Mouse (Mus musculus): ENCODE data around the gene Snrnp27. TPM values are rescaled to one million over a fixed set of nuclear protein-coding genes. Genes with fewer than 3 reads are reported as not detected.

Gene Snrnp27
- total RNA-seq (2021) = 10 to 100 TPM; 56.2 to 56.8 TPM
- long read RNA-seq, experiment 1, transcript Snrnp27-201 (6 exons, 885 nt) = major isoform, 50 of 53 reads
- long read RNA-seq, experiment 1, partial matches to known transcripts = 2 of 53 reads
- long read RNA-seq, experiment 1, other reads (novel, unspliced or antisense) = 1 of 53 reads
- long read RNA-seq, experiment 2, transcript Snrnp27-201 (6 exons, 885 nt) = major isoform, 102 of 104 reads
- long read RNA-seq, experiment 2, partial matches to known transcripts = 0 of 104 reads
- long read RNA-seq, experiment 2, other reads (novel, unspliced or antisense) = 2 of 104 reads

DNA sequence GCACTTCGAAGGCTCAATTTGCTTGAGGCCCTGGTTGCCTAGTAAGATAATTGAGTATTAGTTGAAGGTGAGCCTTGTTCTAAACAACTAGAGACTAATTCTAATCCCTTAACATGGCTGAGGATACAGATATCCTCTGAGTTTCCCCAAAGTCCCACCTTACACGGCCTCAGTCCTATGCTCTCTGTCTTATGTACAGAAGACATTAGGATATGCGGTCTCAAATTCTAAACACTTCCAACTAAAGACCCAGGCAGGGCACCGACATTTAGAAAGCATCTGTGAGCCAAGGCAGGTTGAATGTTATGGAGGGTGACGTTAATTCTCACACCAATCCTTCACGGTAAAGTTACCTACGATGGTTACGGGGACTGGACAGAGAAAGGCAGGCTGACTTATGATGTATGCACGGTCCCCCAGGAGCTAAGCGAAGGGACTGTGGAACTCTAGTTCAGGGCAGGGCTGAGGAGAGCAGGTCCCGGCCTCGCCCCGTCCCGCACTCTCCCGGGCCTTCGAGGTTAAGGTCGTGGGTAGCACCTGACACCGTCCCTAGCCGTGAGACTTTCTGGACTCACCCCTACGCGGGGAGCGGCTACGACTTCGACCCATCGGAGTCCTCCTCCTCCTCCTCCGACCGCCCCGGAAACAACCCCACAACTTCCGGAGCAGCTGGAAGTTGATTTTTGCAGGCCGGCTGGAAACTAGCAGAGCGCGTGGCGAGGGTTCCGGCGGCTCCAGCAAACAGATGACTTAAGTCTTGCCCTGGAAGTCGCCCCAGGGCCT, at the start of gene Snrnp27:
TSS of gene Snrnp27 (minus strand) at position 651 of the 783 bp plus-strand sequence.
- peak; percentile 90 to 91 for DNase-seq (ENCODE audit: low spot score in 2 of 2)

GRCm38 (mm10) chr6:86733183-86733876, 49.0 kb upstream of the Snrnp27 start, which contains the start of gene Gmcl1:
Gene Gmcl1 (minus strand): TSS chr6:86733383.
- DNase-seq (ENCODE audit: low spot score in 2 of 2) = peak; percentile 86 to 93

DNA sequence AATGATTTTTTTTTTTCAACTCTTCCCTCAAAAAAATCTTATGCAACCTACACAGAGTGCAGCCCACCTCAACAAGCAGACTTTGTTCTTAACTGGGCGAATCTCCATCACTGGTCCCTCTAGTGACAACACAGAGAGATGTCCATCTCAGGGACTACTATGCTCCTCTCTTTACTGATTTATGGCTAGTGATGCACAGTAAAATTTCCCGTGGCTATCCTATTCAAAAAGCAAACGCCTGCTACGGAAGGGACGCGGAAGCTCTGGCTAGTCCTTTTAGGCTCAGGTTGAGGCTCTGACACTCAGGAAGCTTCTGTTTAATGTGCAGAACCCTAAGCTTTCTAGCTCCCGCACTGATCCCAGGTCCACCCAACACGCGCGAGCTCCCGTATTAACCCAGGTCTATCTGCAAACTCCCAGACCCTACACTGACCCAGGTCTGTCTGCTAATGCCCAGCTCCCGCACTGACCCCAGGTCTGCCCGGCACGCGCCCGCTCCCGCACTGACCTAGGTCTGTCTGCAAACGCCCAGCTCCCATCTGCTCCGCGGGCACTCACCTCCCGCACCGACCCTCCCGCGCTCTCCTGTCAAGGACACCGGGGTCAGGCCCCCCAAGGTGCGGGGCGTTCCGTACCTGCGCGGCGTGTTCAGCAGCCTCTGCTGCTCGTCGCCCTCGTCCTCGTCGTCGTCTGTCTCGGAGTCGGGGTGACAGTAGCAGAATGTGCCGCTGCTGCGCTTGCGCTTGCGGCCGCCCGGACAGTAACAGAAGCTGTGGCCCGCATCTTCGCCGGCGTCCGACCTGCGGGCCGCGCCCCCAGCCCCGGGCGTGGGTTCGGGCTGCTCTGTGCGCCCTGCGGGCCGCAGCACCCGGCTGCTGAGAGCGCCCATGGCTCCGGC, 48.2 kb upstream of the Snrnp27 start:
- DNase-seq (ENCODE audit: low spot score in 2 of 2) = peak in 1 of 2 experiments; percentile 14

- DNase-seq (ENCODE audit: low spot score in 2 of 2) = no peak
Measured at GRCm38 (mm10) chr6:86728711-86729110, 44.4 kb upstream of the Snrnp27 start.

GRCm38 (mm10) chr6:86721977-86722376, 37.7 kb upstream of the Snrnp27 start:
- DNase-seq (ENCODE audit: low spot score in 2 of 2) = no peak

DNA sequence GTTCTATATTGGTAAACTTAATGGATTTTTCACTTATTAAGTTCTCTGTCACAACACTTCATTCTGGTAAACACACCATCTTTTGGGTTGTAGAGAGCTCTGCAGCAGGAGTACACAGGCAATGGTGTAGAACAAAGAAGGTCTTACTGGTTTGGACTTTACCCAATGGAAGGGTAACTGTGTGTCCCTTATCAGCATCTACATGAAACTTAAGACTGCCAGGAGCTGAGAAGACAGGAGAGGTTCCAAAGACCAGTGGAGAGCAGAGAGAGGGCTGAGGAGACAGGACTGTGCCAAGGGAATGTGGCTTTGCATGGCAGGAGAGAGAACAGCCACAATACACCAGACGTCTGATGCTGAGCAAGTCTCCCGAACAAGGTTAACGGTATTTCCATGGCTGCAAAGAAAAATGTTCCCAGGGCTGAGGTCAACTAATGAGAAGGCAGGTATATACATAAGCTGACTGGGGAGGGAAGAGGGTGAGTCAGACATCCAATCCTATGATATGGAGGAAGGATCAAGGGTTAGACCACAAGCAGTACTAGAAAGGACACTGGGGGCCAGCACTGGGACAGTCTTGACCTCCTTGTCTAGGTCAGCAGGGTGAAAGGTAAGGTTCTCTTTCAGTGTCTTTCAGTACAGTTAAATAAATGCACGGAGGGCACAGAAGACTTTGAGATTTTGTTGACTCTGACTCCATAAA, 23.9 kb upstream of the Snrnp27 start:
- DNase-seq (ENCODE audit: low spot score in 2 of 2) = no peak

DNA sequence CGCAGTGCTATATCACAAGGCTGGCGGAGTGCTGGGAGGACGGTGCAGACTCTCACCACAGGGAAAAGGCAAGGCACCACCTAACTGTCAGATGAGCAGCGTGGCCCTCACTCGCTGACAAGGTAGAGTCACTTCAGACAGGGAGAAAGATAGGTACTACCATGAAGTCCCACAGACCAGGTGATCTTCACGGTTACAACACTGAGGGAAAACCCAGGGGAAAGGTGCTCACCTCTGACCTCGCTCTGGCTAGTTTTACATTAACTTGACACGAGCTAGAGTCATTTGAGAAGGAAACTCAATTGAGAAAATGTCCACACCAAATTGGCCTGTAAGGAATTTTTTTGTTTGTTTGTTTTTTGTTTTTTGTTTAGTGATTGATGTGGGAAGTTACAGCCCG, 18.3 kb upstream of the Snrnp27 start:
- no peak for DNase-seq (ENCODE audit: low spot score in 2 of 2)

DNA sequence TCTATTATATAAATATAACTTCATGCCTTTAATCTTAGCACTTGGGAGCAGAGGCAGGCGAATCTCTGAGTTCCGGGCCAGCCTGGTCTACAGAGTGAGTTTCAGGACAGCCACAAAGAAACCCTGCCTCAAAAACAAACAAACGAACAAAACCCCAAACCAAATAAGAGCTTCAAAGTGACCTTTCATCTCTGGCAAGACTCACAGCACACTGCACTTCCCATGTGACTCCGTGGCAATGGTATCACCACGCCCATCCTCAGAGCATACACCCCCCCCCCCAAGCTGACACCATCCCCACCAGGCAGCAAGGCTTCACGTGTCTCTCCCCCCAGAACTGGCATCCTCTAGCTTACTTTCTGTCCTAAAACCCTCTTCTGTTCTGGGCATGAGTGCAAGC, 13.6 kb upstream of the Snrnp27 start:
- DNase-seq (ENCODE audit: low spot score in 2 of 2) = no peak

DNA sequence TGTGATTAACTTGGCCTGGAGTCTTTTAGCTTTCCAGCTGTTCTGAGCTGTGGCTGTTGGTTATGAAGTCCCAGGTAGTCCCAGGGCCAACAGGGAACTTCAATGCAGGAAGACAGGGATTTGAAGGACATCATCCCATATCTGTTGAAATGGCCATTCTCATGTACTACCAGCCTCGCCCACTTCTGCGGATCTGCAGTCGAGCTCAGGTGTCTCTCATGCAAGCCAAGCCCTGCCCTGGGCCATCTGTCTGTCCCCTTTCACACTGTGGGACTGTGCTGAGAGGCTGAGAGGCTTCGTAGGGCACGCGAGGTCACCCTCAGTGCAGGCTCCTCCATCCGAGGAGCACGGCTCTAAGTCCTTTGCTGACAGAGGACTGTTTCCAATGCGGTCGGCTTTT, 11.9 kb upstream of the Snrnp27 start:
- DNase-seq (ENCODE audit: low spot score in 2 of 2) = no peak

DNA sequence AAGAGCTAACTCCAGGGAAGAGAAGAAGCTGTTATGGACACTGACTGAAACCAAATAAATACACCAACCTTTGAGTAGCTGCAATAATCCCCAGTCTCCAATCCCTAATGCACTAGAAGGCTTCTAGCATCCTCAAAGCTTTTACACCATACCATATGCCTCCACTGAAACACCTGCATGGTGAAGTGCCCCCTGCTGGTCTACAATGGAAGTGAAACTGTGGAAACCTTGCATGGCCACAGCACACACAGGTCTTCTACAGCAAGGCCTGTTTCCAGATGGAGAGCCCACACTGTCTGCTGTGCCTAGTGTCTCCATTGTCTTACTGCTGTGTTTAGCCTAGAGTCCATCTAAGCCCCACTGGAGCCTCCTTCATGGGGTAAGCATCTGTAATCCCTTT, 10.1 kb upstream of the Snrnp27 start:
- peak in 1 of 2 experiments; percentile 13 for DNase-seq (ENCODE audit: low spot score in 2 of 2)

DNA sequence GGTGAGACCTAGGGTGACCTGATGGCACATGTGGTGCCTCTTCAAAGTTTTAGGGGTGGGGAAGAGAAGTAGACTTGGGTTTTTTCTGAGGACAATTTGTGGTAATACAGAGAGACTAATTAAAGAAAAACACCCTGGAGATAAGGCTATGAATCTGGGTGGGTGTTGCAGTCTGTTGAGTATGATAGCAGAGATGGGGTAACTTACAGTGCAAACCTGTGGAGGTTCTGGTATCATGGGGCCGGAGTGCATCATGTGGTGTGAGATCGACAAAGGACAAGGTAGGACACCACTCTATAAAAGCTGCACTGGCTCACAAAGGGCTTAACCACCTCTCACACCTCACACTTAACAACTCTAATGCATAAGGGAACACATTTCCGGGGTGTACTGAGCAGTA, 5.3 kb upstream of the Snrnp27 start:
- no peak for DNase-seq (ENCODE audit: low spot score in 2 of 2)

GRCm38 (mm10) chr6:86686971-86687370, 2.6 kb upstream of the Snrnp27 start:
- no peak for DNase-seq (ENCODE audit: low spot score in 2 of 2)

- no peak for DNase-seq (ENCODE audit: low spot score in 2 of 2)
Measured at GRCm38 (mm10) chr6:86684655-86685011, 311 bp upstream of the Snrnp27 start.

DNA sequence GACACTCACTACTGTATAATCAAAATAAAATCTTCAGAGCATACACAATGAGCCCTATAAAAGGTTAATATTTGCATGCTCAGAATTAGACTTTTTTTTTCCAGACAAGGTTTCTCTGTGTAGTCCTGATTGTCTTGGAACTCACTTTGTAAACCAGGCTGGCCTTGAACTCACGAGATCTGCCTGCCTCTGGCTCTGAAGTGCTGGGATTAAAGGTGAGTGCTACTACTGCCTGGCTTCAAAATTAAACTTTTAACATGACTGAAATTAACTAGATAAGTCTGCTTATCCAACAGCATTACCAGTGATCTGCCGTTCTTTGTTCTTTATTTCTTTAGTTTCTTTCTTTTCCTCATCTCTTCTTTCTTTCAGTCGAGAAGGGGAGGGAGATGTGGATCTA, 3.0 kb downstream of the Snrnp27 start:
- no peak for DNase-seq (ENCODE audit: low spot score in 2 of 2)

GRCm38 (mm10) chr6:86678341-86678740, 6.0 kb downstream of the Snrnp27 start:
- no peak for DNase-seq (ENCODE audit: low spot score in 2 of 2)

- peak; percentile 35 to 86 for DNase-seq (ENCODE audit: low spot score in 2 of 2)
Measured at GRCm38 (mm10) chr6:86670873-86671272, 13.4 kb downstream of the Snrnp27 start.

- peak; percentile 100 for DNase-seq (ENCODE audit: low spot score in 2 of 2)
Measured at GRCm38 (mm10) chr6:86669240-86669727, 15.0 kb downstream of the Snrnp27 start.

- no peak for DNase-seq (ENCODE audit: low spot score in 2 of 2)
Measured at GRCm38 (mm10) chr6:86668580-86669239, 15.6 kb downstream of the Snrnp27 start, which contains the start of gene Mxd1. Gene Mxd1 (minus strand): TSS chr6:86669161.

DNA sequence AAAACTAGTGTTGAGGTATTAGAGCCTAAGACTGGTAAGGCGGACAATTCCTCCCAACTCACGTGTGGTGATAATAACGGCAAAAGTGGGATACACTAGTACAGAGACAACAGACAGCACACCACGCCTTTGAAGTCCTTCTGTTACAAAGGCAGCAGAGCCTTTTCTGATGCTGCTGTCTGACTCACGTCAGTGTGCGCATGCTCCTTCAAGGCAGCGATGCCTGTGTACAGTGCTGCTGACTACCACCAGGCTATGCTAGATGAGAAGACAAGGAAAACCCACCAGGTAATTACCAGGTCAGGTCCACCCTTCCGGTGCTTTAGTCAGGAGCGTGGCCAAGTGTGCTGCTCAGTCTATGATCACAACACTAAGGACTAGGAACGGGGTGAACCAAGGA, 17.3 kb downstream of the Snrnp27 start:
- DNase-seq (ENCODE audit: low spot score in 2 of 2) = no peak

Data from layer of hippocampus, postnatal 14 days (tissue).